Mouse (Mus musculus) kidney, adult 8-10 months (tissue): ENCODE data around the gene Fdxacb1.
A peak's percentile ranks its signal among the peaks of the same experiment; 100 is the strongest.

Source experiments
- DNase-seq, 2 experiments: peaks; one replicate each; pipeline ENCODE4 v3.0.0; 2022

The Fdxacb1 gene

GRCm38 (mm10) chr9:50768107-50769002, at the start of gene Fdxacb1:
Gene Fdxacb1, plus strand, starts transcription at chr9:50768236.
- peak; percentile 98 to 99 for DNase-seq

- DNase-seq = no peak
Measured at GRCm38 (mm10) chr9:50718878-50719277, 49.2 kb upstream of the Fdxacb1 start.

GRCm38 (mm10) chr9:50721061-50721460, 47.0 kb upstream of the Fdxacb1 start:
- DNase-seq = no peak

- no peak for DNase-seq
Measured at GRCm38 (mm10) chr9:50722451-50722911, 45.6 kb upstream of the Fdxacb1 start.

- peak in 1 of 2 experiments; percentile 50 for DNase-seq
Measured at GRCm38 (mm10) chr9:50723406-50723805, 44.6 kb upstream of the Fdxacb1 start.

- DNase-seq = no peak
Measured at GRCm38 (mm10) chr9:50724147-50724546, 43.9 kb upstream of the Fdxacb1 start.

GRCm38 (mm10) chr9:50724661-50725330, 43.2 kb upstream of the Fdxacb1 start:
- DNase-seq = no peak

GRCm38 (mm10) chr9:50725921-50726590, 42.0 kb upstream of the Fdxacb1 start:
- no peak for DNase-seq

- DNase-seq = no peak
Measured at GRCm38 (mm10) chr9:50727171-50727924, 40.7 kb upstream of the Fdxacb1 start.

- DNase-seq = peak; percentile 39 to 40
Measured at GRCm38 (mm10) chr9:50727925-50728651, 39.9 kb upstream of the Fdxacb1 start.

- no peak for DNase-seq
Measured at GRCm38 (mm10) chr9:50729600-50729999, 38.4 kb upstream of the Fdxacb1 start.

- no peak for DNase-seq
Measured at GRCm38 (mm10) chr9:50732560-50732959, 35.5 kb upstream of the Fdxacb1 start.

GRCm38 (mm10) chr9:50734989-50735388, 33.0 kb upstream of the Fdxacb1 start:
- peak; percentile 48 to 70 for DNase-seq

GRCm38 (mm10) chr9:50738914-50739870, 28.8 kb upstream of the Fdxacb1 start, which contains the start of gene Dixdc1:
Gene Dixdc1, minus strand, starts transcription at chr9:50739517.
- peak; percentile 96 to 97 for DNase-seq

GRCm38 (mm10) chr9:50740867-50741784, 26.9 kb upstream of the Fdxacb1 start:
- no peak for DNase-seq

GRCm38 (mm10) chr9:50742261-50742660, 25.8 kb upstream of the Fdxacb1 start:
- DNase-seq = no peak

- DNase-seq = no peak
Measured at GRCm38 (mm10) chr9:50742744-50743143, 25.3 kb upstream of the Fdxacb1 start.

GRCm38 (mm10) chr9:50745806-50746205, 22.2 kb upstream of the Fdxacb1 start:
- no peak for DNase-seq

GRCm38 (mm10) chr9:50746214-50746677, 21.8 kb upstream of the Fdxacb1 start, which contains the start of gene 2310030G06Rik:
Gene 2310030G06Rik, minus strand, starts transcription at chr9:50746536.
- peak; percentile 83 to 85 for DNase-seq
